Mouse (Mus musculus) cortical plate, adult 2 months (tissue): ENCODE data around the gene Gpat3.

Experiments
- CTCF ChIP-seq: fragments of 200-500 bp; IDR thresholded peaks from 2 replicates; pipeline ENCODE4 v1.5.1; 2011; ENCODE audit warnings: mild to moderate bottlenecking, control low read depth, low read length; ENCODE audit not compliant: insufficient read depth; ENCODE audit errors: extremely low read depth
- POLR2A ChIP-seq: fragments of 200-500 bp; IDR thresholded peaks from 2 replicates; pipeline ENCODE4 v1.6.1; 2011; ENCODE audit warnings: mild to moderate bottlenecking, low read length, control low read depth; ENCODE audit not compliant: insufficient read depth; ENCODE audit errors: extremely low read depth

DNA sequence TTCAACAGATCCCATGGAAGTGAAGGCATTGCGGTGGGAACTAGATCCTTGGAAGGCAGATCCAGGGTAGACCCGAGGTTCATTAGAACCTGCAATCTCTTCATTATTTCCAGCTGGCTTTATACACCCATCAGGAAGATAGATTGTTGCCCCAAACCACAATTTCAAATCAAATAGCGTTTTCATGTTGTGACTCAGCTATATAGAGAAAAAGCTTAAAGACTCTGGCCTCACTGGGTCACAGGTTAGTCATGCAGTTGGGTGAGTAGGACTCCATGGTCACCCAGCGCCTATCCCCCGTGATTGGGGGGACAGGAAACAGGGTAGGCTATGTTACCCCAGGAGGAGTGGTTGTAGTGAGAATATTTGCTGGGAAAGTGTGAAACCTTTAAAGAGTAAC is 69.9 kb downstream of the Gpat3 start:
- no peak for TF ChIP-seq POLR2A
- TF ChIP-seq CTCF = no peak
